Mouse (Mus musculus) lung, postnatal 14 days (tissue): ENCODE data around the gene Fam199x.

Experiments used
- DNase-seq: peaks from one replicate; pipeline ENCODE4 v3.0.0; 2021

Fam199x gene

DNA sequence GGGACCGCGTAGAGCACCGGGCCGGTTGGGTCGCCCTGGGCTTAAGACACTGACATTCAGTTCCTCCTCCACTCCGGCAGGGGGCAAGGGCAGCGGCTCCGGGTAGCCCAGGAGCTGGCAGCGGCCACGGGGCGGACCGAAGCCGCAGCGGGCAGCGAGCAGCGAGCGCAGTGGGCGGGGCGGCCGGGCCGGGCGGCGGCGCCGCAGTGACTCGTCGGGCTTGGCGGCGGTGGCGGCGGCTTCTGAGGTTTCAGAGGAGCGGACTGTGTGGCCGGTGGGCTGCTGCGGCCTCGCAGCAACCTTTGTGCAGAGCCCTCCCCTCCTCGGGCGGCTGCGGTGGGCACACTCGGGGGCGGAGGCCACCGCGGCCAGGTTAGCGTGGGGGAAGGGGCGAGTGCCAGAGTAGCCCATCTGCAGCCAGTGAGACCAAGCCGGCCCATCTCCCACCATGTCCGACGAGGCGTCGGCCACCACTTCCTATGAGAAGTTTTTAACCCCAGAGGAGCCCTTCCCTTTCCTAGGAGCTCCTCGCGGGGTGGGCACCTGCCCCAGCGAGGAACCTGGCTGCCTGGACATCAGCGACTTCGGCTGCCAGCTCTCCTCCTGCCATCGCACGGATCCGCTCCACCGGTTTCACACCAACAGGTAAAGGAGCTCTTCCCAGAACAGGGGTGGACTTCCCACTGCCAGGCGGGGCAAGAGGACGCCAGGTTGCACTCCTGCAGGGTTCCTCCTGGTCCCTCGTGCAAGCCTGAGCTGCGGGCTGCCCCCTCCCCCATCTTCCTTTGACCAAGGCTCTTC is at the start of gene Fam199x:
Gene Fam199x (plus strand): TSS at position 170 of the 801 bp plus-strand sequence.
- peak; percentile 79 for DNase-seq

DNA sequence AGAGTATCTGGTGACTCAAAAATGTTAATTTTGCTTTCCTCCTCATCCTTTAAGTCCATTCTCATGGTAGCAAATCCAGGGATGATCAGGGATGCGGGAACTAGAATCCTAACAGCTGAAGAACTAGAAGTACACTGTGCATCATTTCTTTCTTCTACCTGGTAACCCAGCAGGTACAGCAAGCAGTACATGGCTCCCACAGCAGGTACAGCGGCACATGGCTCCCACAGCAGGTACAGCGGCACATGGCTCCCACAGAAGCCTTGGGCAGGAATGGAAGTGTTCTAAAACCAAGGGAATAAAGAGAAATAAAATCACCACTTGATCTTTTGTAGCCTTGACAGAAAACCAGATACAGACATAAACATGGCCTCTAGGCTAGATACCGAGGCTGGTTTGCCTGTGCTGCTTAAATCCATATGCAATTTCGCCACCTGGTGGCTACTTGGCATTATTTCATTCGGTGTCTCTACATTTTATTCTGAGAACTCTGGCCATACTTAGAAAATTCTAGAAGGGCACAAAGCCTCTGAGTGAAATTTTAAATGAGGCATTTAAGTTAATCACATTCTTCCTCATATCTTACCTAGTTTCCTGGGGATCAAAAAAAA is 34.2 kb upstream of the Fam199x start:
- peak; percentile 49 for DNase-seq

DNA sequence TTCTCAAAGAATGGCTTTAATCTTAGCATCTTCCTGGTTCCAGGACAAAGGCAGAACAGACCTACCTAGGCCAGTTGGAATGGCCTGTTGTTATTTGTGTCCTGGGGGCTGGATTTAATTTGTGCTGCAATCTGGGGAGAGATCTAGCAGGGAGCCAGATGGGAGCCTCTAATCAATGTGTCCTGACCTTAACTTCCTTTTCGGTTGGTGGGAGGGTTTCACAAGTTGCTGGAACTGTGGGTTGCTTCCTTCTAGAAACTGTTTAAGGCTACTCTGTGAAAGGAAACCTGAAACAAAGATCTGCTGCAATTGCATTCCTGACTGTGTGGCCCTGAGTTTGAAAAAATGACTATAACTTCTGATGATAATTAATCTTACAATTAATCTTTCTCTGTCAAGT is 31.7 kb upstream of the Fam199x start:
- no peak for DNase-seq

DNA sequence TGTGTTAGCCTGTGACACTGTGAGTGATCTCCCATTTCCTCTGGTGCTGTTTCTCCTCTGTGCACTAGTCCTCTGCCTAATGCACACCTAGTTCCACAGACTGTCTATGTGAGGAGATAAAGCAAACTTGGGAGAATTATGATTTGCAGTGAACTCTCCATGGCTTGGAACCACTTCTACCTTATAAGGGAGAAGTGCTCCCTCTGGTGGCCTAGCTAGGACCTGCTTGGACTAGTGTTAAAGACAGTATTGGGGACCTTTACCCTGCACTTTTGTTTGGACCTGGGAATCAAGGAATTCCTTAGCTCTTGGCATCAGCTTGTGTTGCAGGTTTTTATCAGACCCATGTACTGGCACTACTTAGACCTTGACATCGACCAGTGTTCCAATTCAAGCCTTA is 30.1 kb upstream of the Fam199x start:
- DNase-seq, result peak; percentile 71

DNA sequence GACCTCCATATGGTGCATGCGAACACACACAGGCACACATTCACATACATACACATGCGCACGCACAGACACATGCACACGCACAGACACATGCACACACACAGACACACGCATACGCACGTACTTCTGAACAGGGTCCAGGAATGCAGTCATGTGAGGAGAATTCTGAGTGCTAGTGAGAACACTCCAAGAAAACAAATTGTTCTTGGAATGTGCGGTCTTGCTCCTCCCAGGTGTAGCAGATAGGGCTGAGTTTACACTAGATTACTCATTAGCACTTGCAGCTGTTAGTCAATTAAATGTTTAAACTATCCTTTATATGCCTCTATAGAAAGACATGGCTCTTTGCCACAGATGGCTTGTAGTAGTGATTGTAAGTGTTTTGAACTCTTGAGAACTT is 18.5 kb upstream of the Fam199x start:
- DNase-seq, result peak; percentile 12

DNA sequence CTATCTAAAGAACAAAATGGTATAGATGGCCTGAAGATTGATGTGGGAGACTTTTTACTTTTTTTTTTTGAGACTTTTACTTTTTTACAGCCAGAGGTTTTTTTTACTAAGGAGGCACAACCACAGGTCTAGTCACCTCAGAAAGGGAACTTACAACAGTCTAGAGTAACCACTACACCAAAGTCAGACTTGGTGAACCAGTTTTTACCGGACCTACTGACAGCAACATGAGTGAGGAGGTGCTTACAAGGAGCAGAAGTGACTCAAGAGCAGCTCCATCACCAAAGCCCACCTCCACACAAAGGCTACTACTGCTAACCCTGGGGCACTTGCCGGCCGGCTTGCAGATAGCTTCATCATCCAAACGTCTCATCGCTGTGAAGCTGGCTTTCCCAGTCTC is 17.7 kb upstream of the Fam199x start:
- no peak for DNase-seq

DNA sequence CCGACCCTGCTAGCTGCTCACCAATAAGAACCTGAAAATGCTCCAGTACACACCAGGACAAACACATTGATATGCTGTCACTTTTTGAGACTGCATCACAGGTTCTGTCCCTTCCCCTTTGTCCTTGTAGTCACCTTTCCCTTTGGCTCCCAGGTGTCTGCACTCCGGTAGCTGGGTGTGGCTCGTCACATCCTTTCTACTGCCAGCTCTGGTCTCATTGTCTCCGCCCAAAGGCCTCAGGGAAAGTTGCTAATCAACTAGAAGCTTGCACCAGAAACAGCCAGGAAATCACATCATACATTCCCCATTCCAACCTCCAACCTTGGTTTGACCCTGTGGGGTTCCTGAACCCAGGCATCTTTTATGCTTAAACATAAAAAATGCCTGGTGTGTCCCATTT is 15.1 kb upstream of the Fam199x start:
- DNase-seq, result no peak

DNA sequence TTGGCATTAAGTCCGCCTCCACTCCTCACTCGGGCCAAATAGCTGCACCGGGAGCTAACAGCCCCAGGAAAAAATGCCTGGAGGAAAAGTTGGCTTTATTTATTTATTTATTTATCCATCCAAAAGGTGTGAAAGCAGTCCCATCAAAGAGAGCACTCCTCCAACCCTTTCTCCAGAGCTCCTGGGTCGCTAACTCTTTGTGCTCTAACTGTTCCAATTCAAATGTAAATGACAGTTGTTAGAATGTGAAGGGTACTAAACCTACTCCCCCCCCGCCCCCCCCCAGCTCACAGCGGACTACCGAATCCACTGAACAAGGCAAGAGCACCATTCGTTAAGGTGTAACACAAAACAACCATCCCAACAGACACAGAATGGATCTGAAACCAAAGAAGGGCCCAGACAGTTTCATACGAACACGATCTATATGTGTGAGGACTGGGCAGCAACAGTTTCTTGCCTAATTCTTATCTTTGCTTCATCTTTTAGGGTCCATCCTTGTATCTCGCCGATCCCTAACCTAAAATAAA is 11.9 kb upstream of the Fam199x start:
- no peak for DNase-seq

DNA sequence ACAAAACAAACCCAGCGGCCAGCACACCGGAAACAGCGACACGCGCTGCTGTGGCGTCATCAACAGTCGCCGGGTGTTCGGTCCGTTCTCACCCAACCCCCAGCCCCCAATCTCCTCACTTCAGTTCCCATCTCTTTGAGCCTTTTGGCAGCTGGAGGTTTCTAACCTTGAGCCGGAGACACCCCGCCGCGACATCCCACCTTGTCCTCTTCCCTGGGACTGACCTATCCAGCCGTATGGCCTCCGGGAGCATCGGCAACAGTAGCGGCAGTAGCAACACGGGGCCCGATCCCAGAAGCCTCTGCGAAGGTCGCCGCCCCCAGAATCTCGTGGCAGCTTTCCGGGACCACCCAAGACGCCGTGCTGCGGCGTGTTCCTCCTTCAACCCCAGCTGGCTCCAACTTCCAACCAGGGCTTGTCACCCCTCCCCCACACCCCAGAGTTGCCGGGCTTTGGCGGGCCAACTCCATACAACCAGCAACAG is 11.4 kb upstream of the Fam199x start, which contains the start of gene Slc25a53:
Gene Slc25a53 (minus strand): TSS at position 303 of the 484 bp plus-strand sequence.
- peak; percentile 86 for DNase-seq

DNA sequence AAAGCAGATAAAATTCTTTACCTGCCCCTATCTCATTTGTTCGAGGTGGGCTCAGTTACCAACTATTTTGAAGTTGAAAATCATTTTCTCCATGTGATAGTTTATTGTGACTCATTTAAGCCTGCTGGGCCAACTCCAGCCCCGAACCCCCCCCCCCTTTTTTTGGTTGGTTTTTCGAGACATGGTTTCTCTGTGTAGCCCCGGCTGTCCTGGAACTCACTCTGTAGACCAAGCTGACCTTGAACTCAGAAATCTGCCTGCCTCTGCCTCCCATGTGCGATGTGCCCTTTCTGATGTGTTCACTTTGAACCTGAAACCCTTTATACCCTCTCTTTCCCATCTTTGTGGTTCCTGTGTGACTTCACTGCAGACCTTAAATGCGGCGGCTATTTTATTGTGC is 10.9 kb upstream of the Fam199x start:
- DNase-seq, result no peak

DNA sequence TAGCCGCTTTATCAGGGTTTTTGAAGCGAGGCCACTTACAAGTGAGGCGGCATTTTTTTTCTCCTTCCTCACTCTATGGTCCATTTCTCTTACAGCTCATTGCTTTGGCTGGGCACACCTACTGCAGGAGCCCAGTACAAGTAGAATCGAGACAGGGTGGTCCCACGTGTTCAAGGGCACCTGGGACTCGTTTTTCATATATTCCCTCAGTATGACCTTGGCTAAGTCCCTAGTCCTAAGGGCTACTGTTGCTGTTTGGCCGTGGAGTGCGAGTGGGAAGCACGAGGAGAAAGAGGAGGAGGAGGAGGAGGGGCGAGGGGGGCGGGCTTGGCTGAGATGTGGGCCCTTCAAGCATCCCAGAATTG is 352 bp upstream of the Fam199x start:
- DNase-seq, result no peak

DNA sequence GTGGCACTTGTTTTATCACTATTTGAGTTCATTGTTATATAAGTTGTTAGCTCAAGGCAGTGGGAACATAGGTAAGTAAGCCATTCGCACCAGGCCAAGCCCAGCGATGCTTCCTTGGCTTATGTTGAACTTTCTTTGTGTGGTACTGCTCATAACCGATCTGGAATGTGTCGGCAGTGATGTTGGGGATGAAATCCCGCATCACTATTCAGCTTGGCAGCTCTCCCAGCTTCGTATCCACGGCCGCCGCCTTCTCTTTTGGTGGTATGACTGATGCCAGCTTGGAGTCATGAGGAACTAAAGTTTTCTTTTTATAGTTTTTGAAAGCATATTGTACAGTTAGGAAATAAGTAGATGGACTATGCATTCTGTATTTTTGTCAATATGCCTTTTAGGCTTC is 13.8 kb downstream of the Fam199x start:
- DNase-seq, result no peak

DNA sequence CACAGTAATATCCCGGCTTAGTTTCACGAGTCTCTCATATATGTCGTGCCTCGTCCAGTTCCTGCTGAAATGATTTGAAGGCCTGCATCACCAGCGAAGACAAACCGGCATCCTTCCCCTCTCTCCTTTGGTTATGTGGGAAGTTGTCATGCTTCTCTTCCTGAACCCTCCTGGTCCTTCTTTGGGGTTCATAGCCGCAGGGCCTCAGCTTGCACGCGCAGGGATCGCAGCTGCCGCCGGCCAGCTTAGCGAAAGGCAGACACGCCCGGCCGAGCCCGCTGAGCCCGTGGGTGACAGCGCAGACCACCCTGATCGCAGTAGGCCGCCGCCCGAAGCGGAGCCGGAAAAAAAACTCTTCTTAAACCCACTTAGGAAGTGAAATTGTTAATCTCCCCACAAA is 55.1 kb downstream of the Fam199x start:
- DNase-seq, result no peak

DNA sequence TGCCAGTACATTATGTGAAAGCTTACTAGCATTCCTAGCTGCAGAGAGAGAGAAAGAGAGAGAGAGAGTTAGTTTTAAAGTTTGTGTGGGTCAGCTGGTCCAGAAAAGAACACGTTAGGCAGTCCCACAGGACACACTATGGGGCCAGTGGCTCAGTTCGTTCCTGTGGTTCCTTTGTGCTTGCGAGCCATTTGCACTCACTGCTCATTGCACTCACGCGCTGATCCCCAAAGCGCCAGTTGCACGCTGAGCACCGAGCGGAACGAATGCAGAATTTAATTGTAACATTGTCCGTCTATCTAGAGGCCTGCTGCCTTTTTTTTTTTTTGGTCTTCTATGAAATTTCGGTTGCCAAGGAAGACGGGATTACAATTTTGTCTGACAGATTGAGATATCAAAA is 57.1 kb downstream of the Fam199x start:
- no peak for DNase-seq

DNA sequence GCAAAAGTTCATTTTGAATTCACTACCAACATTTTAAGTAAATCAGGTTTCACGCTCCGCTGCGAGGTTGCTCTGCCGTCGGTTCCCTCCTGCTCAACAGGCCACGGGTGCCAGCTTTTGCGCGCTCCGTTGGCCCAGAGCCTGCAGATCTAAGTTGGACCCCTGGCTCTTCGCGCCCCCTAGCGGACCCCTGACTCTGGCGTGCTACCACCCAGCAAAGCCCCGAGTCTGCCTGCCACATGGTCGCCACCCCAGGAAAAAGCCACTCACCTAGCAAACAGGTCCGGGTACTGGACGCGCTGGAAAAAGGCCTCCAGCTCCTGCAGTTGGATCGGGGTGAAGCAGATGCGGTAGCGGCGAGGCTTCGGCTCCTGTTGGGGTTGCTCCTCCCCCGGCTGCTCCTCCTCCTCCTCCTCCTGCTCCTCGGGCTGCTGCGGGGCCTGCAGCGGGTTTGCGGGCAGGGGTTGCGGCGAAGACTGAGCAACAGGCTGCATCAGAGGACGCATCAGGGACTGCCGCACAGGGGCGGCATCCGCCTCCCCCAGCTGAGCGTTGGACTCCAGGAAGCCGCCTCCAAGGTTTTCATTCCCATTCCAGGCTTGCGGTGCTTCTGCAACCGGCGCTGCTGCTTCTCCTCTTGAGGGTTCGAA is 68.8 kb downstream of the Fam199x start:
- DNase-seq, result peak; percentile 34

DNA sequence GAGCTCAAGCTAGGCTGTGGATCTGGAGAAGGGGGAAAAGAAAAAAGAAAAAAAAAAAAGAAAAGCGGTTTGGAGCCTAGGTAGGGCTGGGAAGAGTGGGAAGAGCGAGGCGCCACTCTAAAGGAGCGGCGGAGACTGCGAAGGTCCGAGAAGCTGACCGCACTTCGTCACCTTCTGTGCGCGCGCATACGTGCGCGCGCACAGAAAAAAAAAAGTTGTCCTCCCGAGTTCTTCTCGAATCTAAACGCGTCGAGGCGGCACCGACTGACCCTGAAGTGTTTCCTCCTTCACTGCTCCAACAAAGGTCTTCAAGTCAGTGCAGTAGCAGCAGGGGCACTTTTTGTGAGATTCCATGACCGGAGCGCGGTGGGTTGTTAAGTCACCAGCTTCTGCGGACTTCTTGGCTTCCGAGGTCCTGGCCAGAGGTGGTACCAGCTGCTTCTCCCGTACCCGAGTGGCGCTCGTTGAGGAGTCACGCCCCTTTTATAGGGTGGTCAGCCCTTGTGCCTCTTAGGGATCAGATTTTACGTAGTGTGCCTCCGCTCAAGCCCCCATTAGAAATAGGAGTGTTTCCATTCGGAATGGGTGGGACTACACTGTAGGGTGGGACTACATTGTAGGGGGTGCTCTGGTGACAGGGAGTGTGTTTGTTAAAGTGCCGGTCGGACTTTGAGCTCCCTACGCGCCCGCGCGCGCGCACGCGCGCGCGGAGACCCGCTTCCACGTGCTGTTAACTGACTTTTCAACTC is 70.5 kb downstream of the Fam199x start:
- DNase-seq, result no peak

DNA sequence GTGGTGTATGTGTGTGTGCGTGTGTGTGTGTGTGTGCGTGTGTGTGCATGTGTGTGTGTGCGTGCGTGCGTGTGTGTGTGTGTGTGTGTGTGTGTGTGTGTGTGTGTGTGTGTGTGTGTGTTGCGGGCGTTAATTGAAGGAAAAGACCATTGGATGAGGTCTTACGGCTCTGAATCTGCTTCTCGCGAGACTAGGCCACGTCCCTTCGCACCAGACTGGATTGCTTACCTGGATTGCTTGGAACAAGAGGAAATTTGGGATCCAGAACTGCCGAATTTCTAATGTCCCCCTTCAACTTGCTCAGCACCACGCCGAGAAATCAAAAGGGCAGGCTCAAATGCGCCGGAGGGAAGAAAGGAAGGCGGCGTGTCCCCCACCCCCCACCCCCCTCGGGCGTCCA is 72.3 kb downstream of the Fam199x start, which contains the start of gene Esx1:
Gene Esx1 (minus strand): TSS at position 366 of the 400 bp plus-strand sequence.
- no peak for DNase-seq

DNA sequence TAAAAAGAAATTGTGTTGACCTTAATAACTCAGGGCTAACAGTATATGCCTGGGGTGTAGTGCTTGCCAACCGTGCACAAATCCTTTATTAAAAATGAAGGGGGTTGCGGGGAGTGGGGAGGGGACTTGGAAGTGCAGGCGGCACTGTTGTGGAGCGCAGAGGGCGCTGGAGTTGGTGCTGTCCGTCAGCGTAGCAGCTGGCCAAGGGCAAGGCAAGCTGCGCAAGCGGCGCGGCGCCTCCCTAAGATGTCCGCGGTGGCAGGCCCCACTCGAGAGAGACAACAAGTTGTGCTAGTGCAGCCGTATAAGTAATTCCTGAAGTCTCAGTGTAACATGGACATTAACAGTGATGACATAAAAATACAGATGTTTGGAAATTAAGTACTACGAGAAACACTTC is 78.1 kb downstream of the Fam199x start:
- no peak for DNase-seq
